Mouse (Mus musculus): ENCODE data around the gene Exoc3l.
A peak's percentile ranks its signal among the peaks of the same experiment; 100 is the strongest.

The Exoc3l gene

GRCm38 (mm10) chr8:105275387-105275786, 20.5 kb downstream of the Exoc3l start:
- Histone ChIP-seq H3K27me3 (ENCODE audit: control insufficient read depth, insufficient read depth, low read length, poor library complexity, severe bottlenecking) (no peaks in the 10 kb centered on the region), H3K36me3 (ENCODE audit: control insufficient read depth, insufficient read depth, low read length, poor library complexity, severe bottlenecking) (no peaks in the 10 kb centered on the region)
- no peak for DNase-seq (ENCODE audit: low read depth, low spot score)

- no peaks in the 10 kb centered on the region for H3K27me3 ChIP-seq (ENCODE audit: control insufficient read depth, insufficient read depth, low read length, poor library complexity, severe bottlenecking)
- H3K36me3 ChIP-seq (ENCODE audit: control insufficient read depth, insufficient read depth, low read length, poor library complexity, severe bottlenecking), result no peaks in the 10 kb centered on the region
- DNase-seq (ENCODE audit: low read depth, low spot score), result no peak
Observed at GRCm38 (mm10) chr8:105270916-105271186, 25.1 kb downstream of the Exoc3l start.

- Histone ChIP-seq H3K36me3 (ENCODE audit: control insufficient read depth, insufficient read depth, low read length, poor library complexity, severe bottlenecking) (no peaks in the 10 kb centered on the region), H3K27me3 (ENCODE audit: control insufficient read depth, insufficient read depth, low read length, poor library complexity, severe bottlenecking) (no peaks in the 10 kb centered on the region)
- DNase-seq (ENCODE audit: low read depth, low spot score), result peak; percentile 41
Observed at GRCm38 (mm10) chr8:105270101-105270915, 25.6 kb downstream of the Exoc3l start.

GRCm38 (mm10) chr8:105269461-105269947, 26.4 kb downstream of the Exoc3l start, which contains the start of gene Hsf4:
Gene Hsf4 (plus strand): TSS chr8:105269801.
- Histone ChIP-seq H3K36me3 (ENCODE audit: control insufficient read depth, insufficient read depth, low read length, poor library complexity, severe bottlenecking) (no peaks in the 10 kb centered on the region), H3K27me3 (ENCODE audit: control insufficient read depth, insufficient read depth, low read length, poor library complexity, severe bottlenecking) (no peaks in the 10 kb centered on the region)
- peak; percentile 61 for DNase-seq (ENCODE audit: low read depth, low spot score)

GRCm38 (mm10) chr8:105269075-105269458, 26.8 kb downstream of the Exoc3l start:
- Histone ChIP-seq H3K27me3 (ENCODE audit: control insufficient read depth, insufficient read depth, low read length, poor library complexity, severe bottlenecking) (no peaks in the 10 kb centered on the region), H3K36me3 (ENCODE audit: control insufficient read depth, insufficient read depth, low read length, poor library complexity, severe bottlenecking) (no peaks in the 10 kb centered on the region)
- DNase-seq (ENCODE audit: low read depth, low spot score), result no peak

GRCm38 (mm10) chr8:105268342-105269074, 27.4 kb downstream of the Exoc3l start:
- H3K27me3 ChIP-seq (ENCODE audit: control insufficient read depth, insufficient read depth, low read length, poor library complexity, severe bottlenecking), result no peaks in the 10 kb centered on the region
- no peak for DNase-seq (ENCODE audit: low read depth, low spot score)
- H3K36me3 ChIP-seq (ENCODE audit: control insufficient read depth, insufficient read depth, low read length, poor library complexity, severe bottlenecking), result no peaks in the 10 kb centered on the region

GRCm38 (mm10) chr8:105266775-105267174, 29.1 kb downstream of the Exoc3l start:
- H3K27me3 ChIP-seq (ENCODE audit: control insufficient read depth, insufficient read depth, low read length, poor library complexity, severe bottlenecking), result no peaks in the 10 kb centered on the region

GRCm38 (mm10) chr8:105265128-105265527, 30.8 kb downstream of the Exoc3l start:
- Histone ChIP-seq H3K36me3 (ENCODE audit: control insufficient read depth, insufficient read depth, low read length, poor library complexity, severe bottlenecking) (no peaks in the 10 kb centered on the region), H3K27me3 (ENCODE audit: control insufficient read depth, insufficient read depth, low read length, poor library complexity, severe bottlenecking) (no peaks in the 10 kb centered on the region)
- DNase-seq (ENCODE audit: low read depth, low spot score), result peak; percentile 76

More at GRCm38 (mm10) chr8:105266775-105267174, 29.1 kb downstream of the Exoc3l start:
- no peaks in the 10 kb centered on the region for H3K36me3 ChIP-seq (ENCODE audit: control insufficient read depth, insufficient read depth, low read length, poor library complexity, severe bottlenecking)
- DNase-seq (ENCODE audit: low read depth, low spot score), result peak; percentile 78

- no peaks in the 10 kb centered on the region for H3K27me3 ChIP-seq (ENCODE audit: control insufficient read depth, insufficient read depth, low read length, poor library complexity, severe bottlenecking)
- peak; percentile 70 for DNase-seq (ENCODE audit: low read depth, low spot score)
- H3K36me3 ChIP-seq (ENCODE audit: control insufficient read depth, insufficient read depth, low read length, poor library complexity, severe bottlenecking), result no peaks in the 10 kb centered on the region
Observed at GRCm38 (mm10) chr8:105264024-105264982, 31.6 kb downstream of the Exoc3l start, which contains the start of the genes Tradd and Fbxl8. Gene Tradd (minus strand): TSS chr8:105264609. Gene Fbxl8 (plus strand): TSS chr8:105264648.

GRCm38 (mm10) chr8:105263244-105263912, 32.5 kb downstream of the Exoc3l start:
- H3K27me3 ChIP-seq (ENCODE audit: control insufficient read depth, insufficient read depth, low read length, poor library complexity, severe bottlenecking), result no peaks in the 10 kb centered on the region
- DNase-seq (ENCODE audit: low read depth, low spot score), result no peak
- H3K36me3 ChIP-seq (ENCODE audit: control insufficient read depth, insufficient read depth, low read length, poor library complexity, severe bottlenecking), result no peaks in the 10 kb centered on the region

GRCm38 (mm10) chr8:105261326-105261980, 34.4 kb downstream of the Exoc3l start:
- H3K36me3 ChIP-seq (ENCODE audit: control insufficient read depth, insufficient read depth, low read length, poor library complexity, severe bottlenecking), result no peaks in the 10 kb centered on the region
- no peaks in the 10 kb centered on the region for H3K27me3 ChIP-seq (ENCODE audit: control insufficient read depth, insufficient read depth, low read length, poor library complexity, severe bottlenecking)
- DNase-seq (ENCODE audit: low read depth, low spot score), result no peak

- H3K36me3 ChIP-seq (ENCODE audit: control insufficient read depth, insufficient read depth, low read length, poor library complexity, severe bottlenecking), result no peaks in the 10 kb centered on the region
- no peaks in the 10 kb centered on the region for H3K27me3 ChIP-seq (ENCODE audit: control insufficient read depth, insufficient read depth, low read length, poor library complexity, severe bottlenecking)
- DNase-seq (ENCODE audit: low read depth, low spot score), result no peak
Observed at GRCm38 (mm10) chr8:105260371-105261099, 35.4 kb downstream of the Exoc3l start.

GRCm38 (mm10) chr8:105259721-105260320, 36.1 kb downstream of the Exoc3l start:
- H3K27me3 ChIP-seq (ENCODE audit: control insufficient read depth, insufficient read depth, low read length, poor library complexity, severe bottlenecking), result no peaks in the 10 kb centered on the region
- peak; percentile 84 for DNase-seq (ENCODE audit: low read depth, low spot score)
- no peaks in the 10 kb centered on the region for H3K36me3 ChIP-seq (ENCODE audit: control insufficient read depth, insufficient read depth, low read length, poor library complexity, severe bottlenecking)
